Mouse (Mus musculus): ENCODE data around the gene Dus2.

The Dus2 gene

GRCm38 (mm10) chr8:106076612-106077011, 85.5 kb downstream of the Dus2 start:
- DNase-seq (ENCODE audit: low read depth), result peak; percentile 6

DNA sequence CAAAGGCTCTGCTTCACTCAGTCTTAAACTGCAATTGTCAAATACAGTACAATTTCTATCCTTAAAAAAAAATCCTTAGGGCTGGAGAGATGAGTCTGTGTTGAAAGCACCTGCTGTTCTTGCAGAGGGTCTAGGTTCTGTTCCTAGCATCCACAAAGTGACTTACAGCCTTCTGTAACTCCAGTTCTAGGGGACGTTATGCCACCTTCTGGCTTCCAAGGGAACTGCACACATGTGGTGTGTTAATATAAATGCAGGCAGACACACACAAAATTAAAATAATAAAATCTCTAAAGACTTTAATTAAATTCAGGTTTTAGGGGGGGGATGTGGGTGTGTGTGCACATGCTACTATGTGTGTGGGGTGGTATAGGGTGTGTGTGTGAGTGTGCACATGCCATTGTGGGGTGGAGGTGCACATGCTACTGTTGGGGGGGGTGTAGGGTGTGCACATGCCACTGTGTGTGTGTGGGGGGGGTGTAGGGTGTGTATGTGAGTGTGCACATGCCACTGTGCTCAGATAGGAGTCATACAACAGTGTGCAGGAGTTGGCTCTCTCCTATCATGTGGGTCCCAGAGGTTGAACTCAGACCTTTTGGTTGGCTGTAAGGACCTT, 86.4 kb downstream of the Dus2 start:
- no peak for DNase-seq (ENCODE audit: low read depth)

DNA sequence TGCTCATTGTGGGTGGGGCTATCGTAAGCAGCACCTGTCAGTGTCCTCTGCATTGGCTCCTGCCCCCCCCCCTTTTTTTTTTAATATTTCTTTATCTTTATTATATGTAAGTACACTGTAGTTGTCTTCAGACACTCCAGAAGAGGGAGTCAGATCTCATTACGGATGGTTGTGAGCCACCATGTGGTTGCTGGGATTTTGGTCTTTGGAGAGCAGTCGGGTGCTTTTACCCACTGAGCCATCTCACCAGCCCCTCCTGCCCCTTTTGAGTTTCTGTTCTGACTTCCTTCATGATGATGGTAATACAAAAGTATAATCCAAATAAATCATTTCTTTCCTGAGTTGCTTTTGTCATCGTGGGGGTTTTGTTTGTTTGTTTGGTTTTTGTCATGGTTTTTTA, 111.2 kb downstream of the Dus2 start:
- DNase-seq (ENCODE audit: low read depth), result no peak

Data from NIH3T3 (cell line).